Mouse (Mus musculus) ES-E14 (cell line): ENCODE data around the gene Cited2.

ENCODE experiments used
- CHD2 ChIP-seq: IDR thresholded peaks from 2 replicates; pipeline ENCODE4 v1.6.1; 2014; ENCODE audit warnings: mild to moderate bottlenecking, low read depth, low read length, inconsistent platforms
- HCFC1 ChIP-seq: IDR thresholded peaks from 2 replicates; pipeline ENCODE4 v1.6.1; 2012; ENCODE audit warnings: low read length, inconsistent platforms, borderline replicate concordance; ENCODE audit not compliant: insufficient read depth
- MAFK ChIP-seq: IDR thresholded peaks from 2 replicates; pipeline ENCODE4 v1.6.1; 2014; ENCODE audit warnings: mild to moderate bottlenecking, low read depth, low read length, inconsistent platforms; ENCODE audit not compliant: insufficient read depth
- ZC3H11A ChIP-seq: IDR thresholded peaks from 2 replicates; pipeline ENCODE4 v1.6.1; 2012; ENCODE audit warnings: low read depth, mild to moderate bottlenecking, inconsistent platforms, low read length, borderline replicate concordance
- ZNF384 ChIP-seq: IDR thresholded peaks from 2 replicates; pipeline ENCODE4 v1.6.1; 2012; ENCODE audit warnings: low read depth, low read length, inconsistent platforms

- no peak for TF ChIP-seq HCFC1
- no peak for TF ChIP-seq ZC3H11A
- TF ChIP-seq MAFK = no peak
- no peak for TF ChIP-seq CHD2
- no peak for TF ChIP-seq ZNF384
Measured at GRCm38 (mm10) chr10:17775079-17775478, 52.1 kb downstream of the Cited2 start.
